Mouse (Mus musculus) R1 (cell line): ENCODE data around the gene Lrrc9.

ENCODE experiments used
- DNase-seq: peaks from one replicate; pipeline ENCODE4 v3.0.0-alpha.2; 2018; ENCODE audit warnings: low read depth, low spot score

Gene Lrrc9

GRCm38 (mm10) chr12:72441839-72442576, at the start of gene Lrrc9:
Gene Lrrc9, plus strand, starts transcription at chr12:72441866.
- DNase-seq = peak; percentile 97

DNA sequence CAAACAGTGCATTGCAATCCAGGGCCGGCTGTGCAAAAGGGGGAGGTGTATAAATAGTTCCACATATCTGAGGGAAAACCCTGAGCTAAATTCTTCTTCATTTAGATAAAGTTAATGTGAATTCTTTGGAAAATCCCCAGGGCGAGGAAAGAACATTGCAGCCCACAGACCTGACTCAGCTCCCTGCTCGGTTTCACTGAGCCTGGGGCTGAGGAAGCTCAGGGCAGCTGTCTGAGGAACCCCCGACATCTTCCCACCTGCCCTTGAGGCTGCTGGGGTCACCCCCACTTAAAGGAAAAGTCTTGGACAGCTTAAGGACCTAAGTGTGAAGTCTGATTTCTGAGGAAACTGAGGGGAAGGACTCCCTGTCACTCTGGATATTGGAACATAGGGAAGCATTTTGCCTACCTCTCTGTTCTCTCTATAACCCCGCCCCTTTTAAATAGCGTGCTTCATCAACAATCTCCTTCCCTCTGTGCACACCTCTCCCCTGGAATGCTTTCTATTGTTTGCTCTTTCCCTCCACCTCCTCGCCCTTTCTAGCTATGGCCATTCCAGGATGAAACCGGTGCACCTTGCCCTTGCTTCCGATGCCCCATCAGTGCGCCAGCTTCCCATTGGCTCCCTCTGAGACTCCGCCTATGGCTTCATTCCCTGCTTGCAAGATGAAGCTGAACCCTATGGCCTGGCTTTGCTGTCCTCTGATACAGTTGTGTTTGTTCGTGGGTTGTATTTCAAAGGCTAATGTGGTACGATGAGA, 48.4 kb upstream of the Lrrc9 start:
- peak; percentile 96 for DNase-seq

- DNase-seq = no peak
Observed at GRCm38 (mm10) chr12:72405031-72405430, 36.6 kb upstream of the Lrrc9 start.

DNA sequence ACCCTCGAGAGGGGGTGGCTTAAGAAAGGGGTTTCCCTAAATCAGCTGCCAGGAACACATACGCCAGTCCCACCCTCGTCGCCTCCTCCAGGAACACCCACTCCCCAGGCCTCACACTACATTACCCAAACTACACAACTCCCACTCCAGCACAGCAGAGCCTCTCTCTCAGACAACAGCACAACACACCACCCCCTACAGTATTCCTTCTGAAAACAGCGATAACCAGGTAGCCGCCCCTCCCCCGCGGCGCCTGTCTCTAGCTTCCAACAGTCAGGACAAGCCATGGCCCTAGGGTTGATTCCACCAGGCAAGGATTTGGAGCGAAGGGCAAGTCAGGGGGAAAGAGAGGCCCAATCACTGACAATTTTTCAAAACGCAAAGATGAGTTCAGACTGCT, 34.5 kb upstream of the Lrrc9 start:
- DNase-seq = peak; percentile 34

GRCm38 (mm10) chr12:72407721-72408110, 34.0 kb upstream of the Lrrc9 start:
- DNase-seq = peak; percentile 40

DNA sequence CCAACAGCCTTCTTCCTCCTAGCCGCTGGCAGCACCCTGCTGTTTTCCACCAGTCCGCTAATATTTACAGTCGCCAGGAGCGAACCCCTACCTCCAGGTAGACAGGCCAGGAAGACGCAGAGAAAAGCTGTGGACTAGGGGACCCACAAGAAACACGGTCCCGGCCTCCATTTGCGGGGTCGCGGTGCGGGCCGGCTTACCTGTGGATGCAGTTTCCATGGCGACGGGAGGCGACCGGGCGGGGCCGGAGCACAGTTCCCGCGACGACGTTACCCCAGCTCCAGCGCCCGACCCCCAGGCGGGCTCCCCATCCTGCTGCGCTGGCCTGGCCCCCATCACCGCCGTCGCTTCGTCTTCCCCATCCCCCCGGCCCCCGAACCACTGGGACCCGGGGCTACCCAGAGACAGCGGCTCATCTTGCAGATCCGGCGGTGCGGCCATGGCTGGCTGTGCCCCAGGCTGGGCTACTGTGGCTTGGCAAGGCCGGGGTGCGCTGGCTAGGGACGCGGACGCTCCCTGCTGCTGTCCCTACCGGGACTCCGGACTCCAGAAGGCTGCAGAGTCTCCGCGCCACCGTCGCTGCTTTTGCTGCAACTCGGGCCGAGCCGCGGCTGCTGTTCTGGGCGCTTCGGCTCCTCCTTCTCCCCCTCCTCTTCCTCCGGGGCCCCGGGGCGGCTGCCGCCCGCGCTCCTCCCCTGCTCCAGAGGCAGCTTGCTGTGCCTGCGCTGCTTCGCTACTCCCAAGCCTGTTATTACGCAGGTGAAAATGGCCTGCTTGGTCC, 33.4 kb upstream of the Lrrc9 start:
- peak; percentile 35 for DNase-seq

DNA sequence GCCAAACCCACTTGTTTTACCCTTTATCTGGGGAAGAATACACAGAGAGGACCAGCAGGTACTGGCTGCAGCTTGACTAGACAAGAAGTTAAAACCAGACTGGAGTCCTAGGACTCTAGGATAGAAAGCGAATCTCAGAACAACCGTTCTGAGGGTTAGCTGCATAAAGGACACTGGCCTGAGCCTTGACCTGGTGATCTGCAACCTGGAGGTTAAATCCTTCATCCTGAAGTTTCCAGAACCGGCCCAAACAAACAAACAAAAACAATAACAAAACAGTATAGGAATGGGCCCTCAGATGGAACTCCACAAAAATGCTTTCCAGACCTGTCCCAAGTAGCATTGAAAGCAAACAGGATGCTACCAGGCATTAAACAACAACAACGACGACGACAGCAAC, 32.7 kb upstream of the Lrrc9 start, which contains the start of gene Rtn1:
TSS of gene Rtn1 (minus strand) at position 101 of the 400 bp plus-strand sequence.
- no peak for DNase-seq

- DNase-seq = peak; percentile 74
Observed at GRCm38 (mm10) chr12:72417762-72418161, 23.9 kb upstream of the Lrrc9 start.

DNA sequence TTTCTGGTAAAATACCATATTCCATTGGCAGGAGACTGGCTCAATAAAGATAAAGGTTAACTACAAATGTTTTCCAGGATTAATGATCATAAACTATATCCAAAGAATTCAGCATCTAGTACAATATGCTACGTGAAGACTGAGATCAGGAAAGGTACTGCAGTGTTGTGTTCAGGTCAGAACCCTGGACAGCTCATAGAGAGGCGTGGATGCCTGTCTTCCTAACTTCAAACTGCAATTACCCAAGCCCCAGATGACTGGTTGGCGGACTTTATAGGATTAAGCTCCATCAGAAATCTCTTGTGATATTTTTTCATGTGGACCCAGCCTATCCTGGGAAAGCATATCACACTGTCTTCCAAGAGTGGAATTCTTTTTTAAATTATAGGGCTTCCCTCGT, 19.0 kb upstream of the Lrrc9 start:
- DNase-seq = peak; percentile 41

DNA sequence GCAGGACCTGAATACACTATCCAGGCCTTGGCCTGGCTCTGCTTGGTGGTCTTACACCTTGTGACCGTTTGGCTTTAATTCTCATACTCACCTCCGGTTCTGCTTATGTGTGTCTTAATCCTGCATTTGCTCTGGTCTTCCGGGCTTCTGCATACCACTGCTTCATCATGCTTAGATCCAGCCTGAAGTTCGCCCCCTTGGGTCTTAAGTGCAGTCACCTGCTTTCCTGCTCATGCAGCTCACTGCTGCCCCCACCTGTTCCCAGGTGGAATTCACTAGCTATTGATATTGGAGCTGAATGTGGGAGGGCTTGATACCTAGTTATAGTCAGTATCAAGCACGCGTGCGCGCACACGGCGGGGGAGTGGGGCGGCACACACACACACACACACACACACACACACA, 13.9 kb upstream of the Lrrc9 start:
- peak; percentile 88 for DNase-seq

DNA sequence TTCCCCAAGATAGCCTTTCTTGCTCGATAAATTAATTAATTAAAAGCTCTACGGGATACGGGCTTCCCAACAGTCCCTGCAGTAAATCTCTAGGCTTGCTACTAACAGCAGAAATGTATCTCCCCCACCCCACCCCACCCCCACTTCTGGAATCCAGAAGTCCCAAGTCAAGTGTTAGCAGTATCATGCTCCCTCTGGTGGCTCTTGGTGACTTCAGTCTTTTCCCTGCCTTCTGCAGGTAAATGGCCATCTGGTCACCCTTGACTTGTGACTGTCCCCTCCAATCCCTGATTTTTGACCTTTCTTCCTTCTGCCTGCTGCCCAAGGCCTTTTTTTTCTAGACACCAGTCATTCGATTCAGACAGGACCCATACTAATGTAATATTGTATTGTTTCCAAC, 9.5 kb upstream of the Lrrc9 start:
- peak; percentile 35 for DNase-seq

- DNase-seq = no peak
Observed at GRCm38 (mm10) chr12:72433241-72433865, 8.3 kb upstream of the Lrrc9 start.

GRCm38 (mm10) chr12:72437676-72438341, 3.9 kb upstream of the Lrrc9 start:
- no peak for DNase-seq

DNA sequence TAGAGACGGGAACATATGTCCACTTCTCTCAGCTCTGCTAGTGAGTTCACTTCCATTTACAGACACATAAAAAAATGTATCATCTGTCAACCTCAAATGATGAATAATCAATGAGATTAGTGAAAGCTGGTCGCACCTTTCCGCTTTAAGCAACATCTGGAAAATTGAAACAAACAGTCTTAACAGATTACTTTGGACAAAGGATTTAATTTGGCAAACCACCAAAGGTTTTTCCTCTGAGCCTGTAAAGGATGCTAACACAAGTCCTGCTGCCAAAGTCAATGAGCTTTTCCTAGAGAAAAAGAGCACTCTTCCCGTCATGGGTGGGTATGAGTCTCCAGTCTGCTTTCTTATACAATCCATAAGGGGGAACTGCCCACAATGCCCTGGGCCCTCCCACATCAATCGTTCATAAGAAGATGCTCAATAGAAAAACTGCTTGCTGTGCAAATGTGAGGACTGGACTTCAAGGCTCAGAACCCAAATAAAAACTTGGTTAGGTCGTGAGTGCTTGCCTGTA, 2.6 kb upstream of the Lrrc9 start:
- no peak for DNase-seq

DNA sequence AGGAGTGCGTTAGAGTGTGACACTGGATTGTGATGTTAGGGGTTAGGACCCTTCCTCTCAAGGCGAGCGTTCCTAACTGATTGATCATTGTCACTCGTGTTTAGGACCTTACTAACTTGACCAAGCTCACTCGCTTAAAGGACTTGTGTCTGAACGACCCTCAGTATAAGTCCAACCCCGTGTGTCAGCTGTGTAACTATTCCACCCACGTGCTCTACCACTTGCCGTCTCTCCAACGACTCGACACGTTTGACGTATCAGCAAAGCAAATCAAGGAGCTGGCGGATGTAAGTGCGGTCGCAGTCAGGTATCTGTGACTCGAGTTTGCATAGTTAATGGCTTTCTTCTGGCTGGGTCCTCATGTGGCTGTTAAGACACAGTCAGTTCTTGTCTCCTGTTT, 12.3 kb downstream of the Lrrc9 start:
- no peak for DNase-seq

GRCm38 (mm10) chr12:72461191-72461893, 19.7 kb downstream of the Lrrc9 start:
- peak; percentile 73 for DNase-seq

- peak; percentile 81 for DNase-seq
Observed at GRCm38 (mm10) chr12:72461894-72462530, 20.3 kb downstream of the Lrrc9 start.

- no peak for DNase-seq
Observed at GRCm38 (mm10) chr12:72465826-72466501, 24.3 kb downstream of the Lrrc9 start.

- DNase-seq = no peak
Observed at GRCm38 (mm10) chr12:72467269-72467668, 25.6 kb downstream of the Lrrc9 start.
